Mouse (Mus musculus) limb, embryonic 10.5 days (tissue): ENCODE data around the gene Svep1. TPM values are rescaled to one million over a fixed set of nuclear protein-coding genes. Genes with fewer than 3 reads are reported as not detected.

ENCODE experiments used
- DNase-seq: peaks from one replicate; pipeline ENCODE4 v3.0.0-alpha.2; 2017; ENCODE audit warnings: low spot score
- H3K27ac ChIP-seq: fragments of 300-500 bp; sonication (generic); 2 replicates; pipeline ENCODE4 v1.5.1; 2016; ENCODE audit warnings: mild to moderate bottlenecking
- H3K27me3 ChIP-seq: fragments of 300-500 bp; sonication (generic); 2 replicates; pipeline ENCODE4 v1.6.1; 2016; ENCODE audit warnings: low read depth, mild to moderate bottlenecking; ENCODE audit not compliant: poor library complexity, severe bottlenecking
- H3K36me3 ChIP-seq: fragments of 300-500 bp; sonication (generic); 2 replicates; pipeline ENCODE4 v1.6.1; 2016; ENCODE audit warnings: mild to moderate bottlenecking, moderate library complexity
- H3K4me1 ChIP-seq: fragments of 300-500 bp; sonication (generic); 2 replicates; pipeline ENCODE4 v1.6.1; 2016
- H3K4me3 ChIP-seq: fragments of 300-500 bp; sonication (generic); 2 replicates; pipeline ENCODE4 v1.5.1; 2016; ENCODE audit warnings: mild to moderate bottlenecking, moderate library complexity
- H3K9me3 ChIP-seq: fragments of 300-500 bp; sonication (generic); replicated peaks from 2 replicates; pipeline ENCODE4 v1.6.1; 2016; ENCODE audit warnings: mild to moderate bottlenecking
- WGBS: fragments of 180-500 bp; shearing (Covaris S2); methylation state at CpG from one replicate; pipeline ENCODE4 v1.1.7; 2016; 5-methylcytosine and 5-hydroxymethylcytosine counted together
- polyA plus RNA-seq: library from polyadenylated mRNA; unstranded; fragments of >200 nt; fragmentation: Nextera tagmentation; extraction: Ambion mirVana; gene quantifications from 2 replicates; pipeline ENCODE4 v1.2.1, GENCODE M21; 2016

Svep1 gene
- polyA plus RNA-seq, 1 experiment from 2014 or later = 2.3 TPM

DNA sequence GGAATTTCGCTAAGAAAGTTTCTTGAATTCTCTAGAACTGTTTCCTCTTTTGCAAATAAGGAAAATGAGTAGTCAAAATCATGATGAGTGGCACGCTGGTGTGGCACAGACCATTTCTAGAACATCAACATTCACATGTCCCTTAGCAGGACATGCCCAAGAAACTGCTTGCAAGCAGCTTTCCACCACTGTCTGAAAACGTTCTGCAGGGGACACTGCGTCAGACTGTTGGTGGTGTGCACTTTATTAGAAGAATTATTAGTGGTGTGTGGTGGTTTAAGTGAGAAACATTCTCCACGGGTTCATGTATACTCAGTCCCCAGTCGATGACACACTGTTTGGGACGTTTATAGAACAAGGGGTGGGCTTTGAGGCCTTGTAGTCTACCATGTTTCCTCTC is 40.9 kb downstream of the Svep1 start:
- 86% methylated on average over 7 of the region's 7 CpGs for WGBS
- no peak overlapping the region for H3K4me3 ChIP-seq

DNA sequence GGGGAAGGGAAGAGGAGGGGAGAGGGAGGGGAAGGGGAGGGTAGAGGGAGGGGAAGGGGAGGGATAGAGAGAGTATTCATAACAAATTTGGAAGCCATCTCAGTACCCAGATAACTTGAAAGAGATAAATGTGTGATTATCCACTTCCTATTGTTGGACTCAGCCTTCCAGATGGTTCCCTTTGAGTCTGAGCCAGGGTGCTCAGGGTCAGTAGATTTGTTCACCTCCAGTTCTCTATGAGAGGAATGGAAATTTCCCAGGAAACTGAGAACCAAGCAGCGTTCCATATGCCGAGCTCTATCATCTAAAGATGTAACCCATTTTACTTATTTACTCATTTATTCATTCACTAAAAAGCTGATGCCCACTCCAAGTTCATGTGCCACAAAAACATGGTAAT is 44.8 kb downstream of the Svep1 start:
- no peaks in the 10 kb centered on the region for H3K36me3 ChIP-seq
- no peak overlapping the region for H3K27ac ChIP-seq
- H3K9me3 ChIP-seq = no peaks in the 10 kb centered on the region
- H3K4me3 ChIP-seq = no peak overlapping the region
- peaks cover 5% of the 10 kb centered on the region for H3K4me1 ChIP-seq
- WGBS = 88% methylated on average over 2 of the region's 2 CpGs
- DNase-seq = no peak
- no peaks in the 10 kb centered on the region for H3K27me3 ChIP-seq

More for the DNA sequence above, 40.9 kb downstream of the Svep1 start:
- no peaks in the 10 kb centered on the region for H3K27me3 ChIP-seq
- peaks cover 19% of the 10 kb centered on the region for H3K4me1 ChIP-seq
- no peaks in the 10 kb centered on the region for H3K36me3 ChIP-seq
- no peak for DNase-seq
- H3K27ac ChIP-seq = no peak overlapping the region
- no peaks in the 10 kb centered on the region for H3K9me3 ChIP-seq

DNA sequence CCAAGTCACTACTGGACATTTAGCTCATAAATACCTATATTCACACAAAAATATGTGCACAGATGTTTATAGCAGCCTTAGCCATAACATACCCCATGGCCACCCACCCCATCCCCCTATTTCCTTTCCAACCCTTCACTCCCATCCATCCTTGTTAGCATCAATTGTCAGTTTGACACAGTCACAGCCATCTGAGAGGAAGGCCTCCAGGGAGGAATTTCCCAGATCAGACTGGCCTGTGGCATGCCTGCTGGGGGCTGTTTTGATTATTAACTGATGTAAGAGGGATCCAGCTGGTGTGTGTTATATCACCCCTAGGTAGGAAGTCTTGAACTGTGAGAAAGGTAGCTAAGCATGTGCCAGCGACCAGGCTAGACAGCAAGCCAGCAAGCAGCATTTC is 47.1 kb downstream of the Svep1 start:
- 52% methylated on average over 1 of the region's 1 CpGs for WGBS
- no peaks in the 10 kb centered on the region for H3K9me3 ChIP-seq
- no peak overlapping the region for H3K4me3 ChIP-seq
- H3K27me3 ChIP-seq = no peaks in the 10 kb centered on the region
- H3K36me3 ChIP-seq = no peaks in the 10 kb centered on the region
- peaks cover 5% of the 10 kb centered on the region for H3K4me1 ChIP-seq
- no peak for DNase-seq
- no peak overlapping the region for H3K27ac ChIP-seq

DNA sequence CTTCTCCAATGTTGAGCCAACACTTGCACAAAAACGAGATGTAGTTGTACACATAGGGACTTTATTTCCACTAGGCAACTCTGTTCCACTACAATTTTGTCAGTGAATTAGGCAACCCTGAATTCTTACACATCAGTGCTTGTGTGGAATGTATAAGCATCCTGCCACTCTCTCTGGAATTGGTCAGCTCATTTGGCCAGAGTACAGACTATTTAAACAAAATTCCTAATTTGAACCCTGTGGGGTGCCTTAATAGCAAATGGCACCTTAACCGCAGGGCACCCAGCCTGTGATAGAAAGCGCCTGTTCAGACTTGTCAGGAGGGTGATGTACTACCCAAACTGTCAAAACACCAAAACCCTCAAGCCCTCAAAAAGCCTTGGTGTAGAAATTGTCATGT is 56.4 kb downstream of the Svep1 start:
- Histone ChIP-seq H3K9me3 (no peaks in the 10 kb centered on the region), H3K36me3 (no peaks in the 10 kb centered on the region), H3K27me3 (no peaks in the 10 kb centered on the region), H3K4me1 (no peaks in the 10 kb centered on the region), H3K27ac (no peak overlapping the region), H3K4me3 (no peak overlapping the region)
- no peak for DNase-seq
- WGBS = 87% methylated on average over 3 of the region's 3 CpGs

DNA sequence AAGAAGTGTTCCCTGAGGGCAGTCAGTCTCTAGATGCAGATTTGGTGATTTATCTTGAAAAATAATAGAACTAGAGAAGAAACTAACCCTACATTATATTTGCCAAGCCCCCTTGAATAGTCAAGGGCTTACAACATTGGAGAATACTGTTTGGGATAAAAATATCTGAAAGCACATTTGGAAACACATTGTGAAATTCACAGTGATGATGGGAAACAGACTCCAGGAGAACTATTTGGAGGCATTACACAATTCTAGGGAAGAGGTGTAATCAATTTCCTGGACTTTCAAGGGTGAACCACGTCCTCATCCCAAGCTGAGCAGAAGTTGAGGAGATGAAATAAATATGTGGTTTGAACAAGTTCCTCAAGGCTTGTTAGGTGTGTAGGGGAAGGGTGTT is 57.5 kb downstream of the Svep1 start:
- Histone ChIP-seq H3K36me3 (no peaks in the 10 kb centered on the region), H3K4me1 (no peaks in the 10 kb centered on the region), H3K9me3 (no peaks in the 10 kb centered on the region), H3K27ac (no peak overlapping the region), H3K27me3 (no peaks in the 10 kb centered on the region), H3K4me3 (no peak overlapping the region)
- WGBS = 54% methylated on average over 1 of the region's 1 CpGs
- no peak for DNase-seq

DNA sequence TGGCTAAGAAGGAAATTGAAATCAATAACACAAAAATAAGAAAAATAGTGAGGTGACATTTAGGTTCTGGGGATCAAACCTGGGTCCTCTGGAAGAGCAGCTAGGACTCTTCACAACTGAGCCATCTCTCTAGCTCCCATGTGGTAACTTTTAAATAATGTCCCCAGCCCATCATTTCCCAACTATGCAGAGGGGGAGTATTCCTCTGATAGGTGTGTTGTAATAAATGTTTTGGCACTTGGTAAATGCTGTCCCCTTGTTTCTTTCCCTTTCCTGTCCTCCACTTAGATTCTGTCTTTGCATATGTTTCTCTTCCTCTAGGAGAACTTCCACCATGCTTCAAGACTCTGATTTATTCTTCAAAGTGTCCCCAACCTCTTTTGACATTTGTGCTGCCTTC is 58.1 kb downstream of the Svep1 start:
- Histone ChIP-seq H3K27ac (no peak overlapping the region), H3K4me1 (no peaks in the 10 kb centered on the region), H3K4me3 (no peak overlapping the region), H3K36me3 (no peaks in the 10 kb centered on the region), H3K9me3 (no peaks in the 10 kb centered on the region), H3K27me3 (no peaks in the 10 kb centered on the region)
- no peak for DNase-seq

DNA sequence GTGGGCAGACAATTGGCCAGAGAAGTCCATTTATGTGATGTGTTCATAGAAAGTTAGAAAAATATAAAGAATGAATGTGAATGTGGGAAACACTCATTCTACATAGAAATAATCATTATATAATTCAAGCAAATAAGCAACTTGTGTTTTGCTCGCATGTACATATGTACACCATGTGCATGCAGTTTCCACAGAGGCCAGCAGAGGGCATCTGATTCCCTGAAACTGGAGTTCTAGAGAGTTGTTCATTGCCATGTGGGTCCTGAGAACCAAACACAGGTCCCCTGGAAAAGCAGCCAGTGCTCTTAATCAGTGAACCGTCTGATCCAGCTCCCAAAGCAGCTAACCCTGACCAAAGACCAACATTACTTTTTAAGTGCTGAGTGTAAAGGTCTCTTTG is 60.0 kb downstream of the Svep1 start:
- H3K4me1 ChIP-seq = 0 out of 2 replicates have a peak, but pooled peaks cover 3% of the 10 kb centered on the region
- 97% methylated on average over 2 of the region's 2 CpGs for WGBS

DNA sequence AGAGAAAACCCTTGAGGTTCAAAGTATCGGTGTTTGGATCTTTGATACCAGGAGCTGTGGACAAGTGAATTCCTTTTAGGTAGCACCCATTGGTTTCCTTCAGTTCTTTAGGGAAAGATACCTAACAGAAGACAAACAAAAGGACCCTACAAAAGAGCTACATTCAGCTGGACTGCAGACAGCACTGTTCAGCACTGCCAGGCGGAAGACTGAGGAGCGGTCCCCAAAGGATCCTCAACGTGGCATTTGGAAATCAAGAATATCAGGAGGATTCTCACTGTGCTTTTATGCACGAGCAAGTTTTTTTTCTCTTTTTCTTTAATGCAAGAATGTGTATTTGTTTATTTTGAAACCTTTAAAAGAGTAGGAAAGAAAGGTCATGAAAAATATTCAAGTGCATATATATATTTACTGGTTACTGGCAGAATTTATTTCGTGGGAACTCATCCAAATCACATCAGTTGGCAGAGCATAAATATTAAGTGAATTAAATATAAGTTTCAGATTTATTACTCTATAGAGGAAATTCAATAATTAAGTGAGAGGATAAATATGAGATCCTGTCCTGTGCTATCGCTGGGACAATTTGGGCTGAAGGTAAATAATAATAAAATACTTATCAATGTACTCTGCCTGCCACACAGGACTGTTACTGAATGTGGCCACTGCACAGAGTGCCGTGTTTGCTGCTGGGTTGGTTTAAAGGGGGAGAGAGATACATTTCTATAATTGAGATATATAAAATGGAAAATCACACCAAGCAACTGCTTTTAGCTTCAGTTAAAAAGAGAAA is 66.7 kb downstream of the Svep1 start:
- Histone ChIP-seq H3K36me3 (no peaks in the 10 kb centered on the region), H3K4me3 (no peak overlapping the region), H3K27ac (no peak overlapping the region), H3K9me3 (no peaks in the 10 kb centered on the region), H3K4me1 (0 out of 2 replicates have a peak, but pooled peaks cover 3% of the 10 kb centered on the region), H3K27me3 (no peaks in the 10 kb centered on the region)
- 92% methylated on average over 8 of the region's 8 CpGs for WGBS
- no peak for DNase-seq

More for the DNA sequence above, 60.0 kb downstream of the Svep1 start:
- Histone ChIP-seq H3K27ac (no peak overlapping the region), H3K36me3 (no peaks in the 10 kb centered on the region), H3K27me3 (no peaks in the 10 kb centered on the region), H3K4me3 (no peak overlapping the region), H3K9me3 (no peaks in the 10 kb centered on the region)
- DNase-seq = no peak

DNA sequence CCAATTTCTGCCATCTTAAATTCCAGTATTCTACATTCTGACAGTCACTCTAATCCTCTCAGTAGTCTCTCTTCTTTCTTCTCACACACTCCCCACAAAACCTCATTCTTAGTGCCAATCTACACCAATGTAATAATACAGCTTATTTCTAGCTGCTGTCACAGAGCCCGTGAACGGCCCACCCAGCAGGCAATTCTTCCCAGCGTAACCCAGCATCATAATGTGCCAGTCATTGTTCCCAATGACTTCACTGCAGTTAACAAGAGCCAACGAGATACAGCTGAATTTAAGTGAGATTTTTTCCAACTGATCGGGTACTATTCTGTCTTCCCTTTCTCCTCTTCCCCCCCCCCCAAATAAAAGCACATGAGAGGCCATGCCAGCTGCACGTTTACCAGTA is 67.4 kb downstream of the Svep1 start:
- no peak overlapping the region for H3K27ac ChIP-seq
- 84% methylated on average over 6 of the region's 6 CpGs for WGBS
- no peaks in the 10 kb centered on the region for H3K9me3 ChIP-seq
- no peak for DNase-seq
- H3K4me1 ChIP-seq = 0 out of 2 replicates have a peak, but pooled peaks cover 3% of the 10 kb centered on the region
- H3K36me3 ChIP-seq = no peaks in the 10 kb centered on the region
- no peak overlapping the region for H3K4me3 ChIP-seq
- H3K27me3 ChIP-seq = no peaks in the 10 kb centered on the region

DNA sequence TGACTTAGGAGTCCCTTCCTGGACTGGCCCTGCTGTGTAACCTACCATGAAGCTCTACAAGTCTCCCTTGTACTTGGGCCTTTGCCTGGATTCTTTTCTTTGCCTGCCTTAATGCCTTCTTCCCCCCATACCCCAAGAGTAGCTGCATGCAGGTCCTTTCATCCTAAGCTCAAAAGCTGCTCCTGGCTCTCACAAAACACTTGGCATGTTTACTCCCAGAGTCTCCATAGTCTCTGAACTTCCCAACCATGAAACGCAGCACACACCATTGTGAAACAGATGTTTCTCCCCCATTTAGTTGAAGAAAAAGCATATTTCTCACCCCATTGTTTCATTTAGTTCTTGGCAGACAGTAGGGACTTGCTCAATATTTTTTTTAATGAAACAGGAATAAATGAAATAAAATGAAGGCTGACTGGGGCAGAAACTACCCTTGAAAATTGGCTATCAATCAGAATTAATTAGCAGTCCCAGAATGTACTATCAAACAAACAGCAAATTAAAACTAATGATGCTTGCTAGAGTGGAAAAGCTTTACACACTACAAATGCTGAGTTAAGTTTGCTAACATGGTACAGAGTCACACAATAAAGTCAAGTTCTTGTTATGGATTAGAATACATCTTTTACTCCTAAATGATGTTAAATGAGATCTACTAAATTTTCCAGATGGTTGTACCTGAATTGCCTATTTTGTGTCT is 72.9 kb downstream of the Svep1 start:
- Histone ChIP-seq H3K4me1 (0 out of 2 replicates have a peak, but pooled peaks cover 4% of the 10 kb centered on the region), H3K4me3 (no peak overlapping the region), H3K27ac (no peak overlapping the region), H3K36me3 (no peaks in the 10 kb centered on the region), H3K9me3 (no peaks in the 10 kb centered on the region), H3K27me3 (no peaks in the 10 kb centered on the region)
- WGBS = 74% methylated on average over 1 of the region's 1 CpGs
- no peak for DNase-seq

DNA sequence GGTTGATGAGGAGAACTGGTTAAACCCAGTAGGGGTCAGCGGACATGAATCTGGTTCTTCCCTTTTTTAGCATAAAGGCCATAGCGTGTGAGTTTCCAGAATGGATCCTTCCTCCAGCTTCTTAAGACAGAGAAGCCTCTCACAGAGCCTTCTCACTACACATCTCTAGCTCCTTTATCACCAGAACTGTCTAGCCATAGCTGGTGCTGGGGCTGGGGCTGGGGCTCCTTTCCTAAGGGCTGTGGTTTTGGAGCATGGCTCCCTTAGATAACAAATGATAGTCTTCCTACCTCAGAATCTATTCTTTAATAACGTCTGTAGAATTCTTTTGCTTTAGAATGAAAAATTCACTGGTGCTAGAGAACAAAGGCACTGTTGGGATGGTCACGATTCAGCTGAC is 76.8 kb downstream of the Svep1 start:
- no peak for DNase-seq
- H3K36me3 ChIP-seq = no peaks in the 10 kb centered on the region
- no peak overlapping the region for H3K4me3 ChIP-seq
- H3K4me1 ChIP-seq = 0 out of 2 replicates have a peak, but pooled peaks cover 4% of the 10 kb centered on the region
- 87% methylated on average over 4 of the region's 4 CpGs for WGBS
- no peaks in the 10 kb centered on the region for H3K27me3 ChIP-seq
- H3K27ac ChIP-seq = no peak overlapping the region
- no peaks in the 10 kb centered on the region for H3K9me3 ChIP-seq

DNA sequence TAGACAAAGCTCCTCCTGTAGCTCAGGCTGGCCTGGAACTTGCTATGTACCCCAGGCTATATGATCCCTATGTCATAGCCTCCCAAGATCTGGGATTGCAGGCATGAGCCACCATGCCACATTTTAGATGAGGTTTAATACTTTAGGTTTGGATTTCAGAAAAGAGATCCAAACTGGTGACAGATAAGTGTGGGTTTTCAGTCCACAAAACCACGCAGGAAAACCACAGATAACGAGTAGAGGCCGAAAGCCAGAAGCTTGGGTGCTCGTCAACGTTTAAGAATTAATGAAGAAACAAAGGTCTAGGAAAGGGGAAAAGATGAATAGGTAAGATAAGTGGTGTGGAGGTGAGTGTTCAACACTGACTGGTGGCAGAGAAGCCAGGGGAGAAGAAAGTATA is 79.6 kb downstream of the Svep1 start:
- 87% methylated on average over 5 of the region's 5 CpGs for WGBS
- H3K4me1 ChIP-seq = no peaks in the 10 kb centered on the region

DNA sequence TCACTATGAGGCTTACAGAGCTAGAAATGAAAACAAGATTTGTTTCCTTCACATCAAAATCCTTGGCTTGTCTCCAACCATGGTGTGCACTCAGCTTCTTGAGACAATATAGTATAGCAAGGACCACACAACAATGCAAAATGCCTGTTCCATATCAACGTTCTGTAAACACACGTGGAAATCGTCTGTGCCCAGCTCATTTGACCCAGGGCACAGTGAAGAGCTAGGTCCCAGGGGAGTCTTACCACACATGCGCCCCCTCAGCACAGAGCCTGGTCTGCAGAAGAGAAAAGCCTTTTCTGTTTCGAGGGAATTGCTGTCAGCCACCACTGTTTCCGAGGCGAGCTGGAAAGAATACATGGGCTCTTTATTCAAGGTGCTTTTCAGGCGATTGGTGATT is 91.2 kb downstream of the Svep1 start:
- peaks cover 5% of the 10 kb centered on the region; the same call in 1 of the 2 replicates for H3K4me1 ChIP-seq
- H3K4me3 ChIP-seq = no peak overlapping the region
- H3K9me3 ChIP-seq = no peaks in the 10 kb centered on the region
- H3K27ac ChIP-seq = no peak overlapping the region
- H3K36me3 ChIP-seq = no peaks in the 10 kb centered on the region
- DNase-seq = no peak
- no peaks in the 10 kb centered on the region for H3K27me3 ChIP-seq
- 77% methylated on average over 8 of the region's 8 CpGs for WGBS

More for the DNA sequence above, 79.6 kb downstream of the Svep1 start:
- no peaks in the 10 kb centered on the region for H3K27me3 ChIP-seq
- H3K4me3 ChIP-seq = no peak overlapping the region
- no peaks in the 10 kb centered on the region for H3K9me3 ChIP-seq
- H3K36me3 ChIP-seq = no peaks in the 10 kb centered on the region
- no peak for DNase-seq
- H3K27ac ChIP-seq = no peak overlapping the region
